Mouse (Mus musculus): ENCODE results near the gene Rfx3.

The Rfx3 gene

DNA sequence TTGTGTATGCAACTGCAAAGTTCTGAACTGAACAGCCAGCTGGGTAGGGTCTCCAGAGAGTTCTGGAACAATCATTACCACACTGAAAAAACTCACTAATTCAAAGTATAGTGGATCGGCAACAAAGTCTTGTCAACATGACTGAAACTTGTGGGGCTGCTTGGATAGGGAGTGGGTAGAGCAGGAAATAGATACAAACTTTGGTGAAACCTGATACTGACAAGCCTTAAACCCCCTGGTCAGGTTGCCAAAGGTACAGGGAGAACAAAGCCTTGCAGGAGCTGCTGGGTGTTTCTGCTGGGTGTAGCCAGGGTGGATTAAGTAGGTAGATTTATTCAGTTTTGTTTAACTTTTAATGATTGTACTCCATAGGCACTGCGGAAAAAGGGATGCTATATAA lies 274.4 kb downstream of the Rfx3 start:
- DNase-seq (ENCODE audit: low spot score in 2 of 2), result no peak

DNA sequence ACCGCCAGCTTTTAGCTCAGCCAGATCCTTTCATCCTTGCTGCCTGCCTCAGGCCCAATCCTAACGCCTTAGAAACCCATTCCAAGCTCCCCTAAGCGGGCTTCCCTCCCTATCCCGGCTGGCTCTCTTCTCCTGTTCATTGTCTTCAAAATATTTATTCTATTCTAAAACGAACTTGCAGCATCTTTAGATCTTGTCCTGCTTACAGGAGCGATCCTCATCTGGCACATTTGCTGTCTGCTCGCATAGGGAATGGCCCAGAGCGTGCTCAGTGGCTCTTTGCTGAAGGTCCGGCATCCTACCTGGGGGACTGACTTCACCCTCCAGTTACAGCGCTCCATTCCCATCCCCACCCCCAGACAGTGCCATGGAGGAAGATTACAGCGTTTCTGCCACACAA lies 292.0 kb downstream of the Rfx3 start:
- DNase-seq (ENCODE audit: low spot score in 2 of 2), result no peak

GRCm38 (mm10) chr19:27716274-27716673 lies 294.7 kb downstream of the Rfx3 start:
- DNase-seq (ENCODE audit: low spot score in 2 of 2), result no peak

Measured in right cerebral cortex, postnatal 10 days (tissue).